Mouse (Mus musculus): ENCODE measurements around the gene Sertad2.

Gene Sertad2

GRCm38 (mm10) chr11:20594229-20595201 is 51.5 kb downstream of the Sertad2 start:
- no peak for DNase-seq (ENCODE audit: low spot score in 2 of 2)

GRCm38 (mm10) chr11:20603066-20603812 is 60.2 kb downstream of the Sertad2 start:
- no peak for DNase-seq (ENCODE audit: low spot score in 2 of 2)

DNA sequence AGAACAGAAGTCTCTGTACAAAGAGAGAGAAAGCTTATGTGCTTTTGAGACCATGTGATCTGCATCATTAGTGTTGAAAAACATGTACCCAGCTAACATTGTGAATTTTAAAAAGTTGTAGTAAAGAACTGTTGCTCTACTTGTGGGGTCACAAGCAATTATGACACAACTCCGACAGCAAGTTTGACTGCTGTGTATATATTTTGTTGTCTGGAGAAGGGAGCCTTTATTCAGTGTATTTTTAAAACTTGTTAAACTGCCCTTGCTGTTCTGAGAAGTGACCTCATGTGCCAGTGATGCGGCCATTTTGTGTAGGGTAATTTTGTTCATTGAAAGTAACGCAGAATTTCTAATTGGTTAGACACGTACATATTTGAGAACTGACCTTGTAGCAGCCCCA is 61.1 kb downstream of the Sertad2 start:
- DNase-seq (ENCODE audit: low spot score in 2 of 2), result no peak

DNA sequence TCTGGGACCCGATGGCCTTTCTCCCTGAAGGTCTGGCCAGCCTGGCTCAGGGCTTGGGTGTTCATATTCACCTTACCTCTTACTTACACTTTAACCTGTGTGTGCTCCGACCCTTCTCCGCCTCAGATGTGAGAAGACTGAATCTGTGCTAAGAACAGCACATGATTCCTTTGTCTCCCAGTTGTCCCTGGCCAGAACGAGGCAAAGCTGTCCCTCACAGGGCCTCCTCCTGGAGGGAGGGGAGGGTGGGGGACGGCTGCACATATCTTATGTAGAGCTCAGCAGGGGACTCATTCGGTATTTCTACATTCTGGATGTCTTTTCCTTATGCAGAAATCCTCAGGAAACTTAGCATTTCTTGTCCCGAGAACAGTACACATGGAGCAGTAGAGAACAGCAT is 62.6 kb downstream of the Sertad2 start:
- DNase-seq (ENCODE audit: low spot score in 2 of 2), result no peak

DNA sequence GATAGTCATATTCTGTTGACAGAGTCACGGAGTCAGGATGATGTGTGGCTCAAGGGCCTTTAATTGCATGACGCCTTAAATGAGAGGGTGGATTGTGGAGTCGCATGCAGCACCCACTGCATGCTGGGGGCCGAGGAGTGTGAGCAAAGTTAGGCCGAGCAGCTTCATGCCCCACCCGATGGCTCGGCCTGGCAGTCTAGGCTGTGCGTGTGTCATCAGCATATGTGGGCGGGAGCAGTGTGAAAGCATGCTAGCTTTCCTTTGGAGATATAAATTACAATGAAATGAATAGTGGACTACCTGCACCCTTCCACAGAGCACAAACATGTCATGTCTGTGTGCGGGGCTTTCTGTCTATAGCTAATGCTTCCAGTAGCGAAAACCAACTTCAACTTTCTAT is 65.4 kb downstream of the Sertad2 start:
- no peak for DNase-seq (ENCODE audit: low spot score in 2 of 2)

DNA sequence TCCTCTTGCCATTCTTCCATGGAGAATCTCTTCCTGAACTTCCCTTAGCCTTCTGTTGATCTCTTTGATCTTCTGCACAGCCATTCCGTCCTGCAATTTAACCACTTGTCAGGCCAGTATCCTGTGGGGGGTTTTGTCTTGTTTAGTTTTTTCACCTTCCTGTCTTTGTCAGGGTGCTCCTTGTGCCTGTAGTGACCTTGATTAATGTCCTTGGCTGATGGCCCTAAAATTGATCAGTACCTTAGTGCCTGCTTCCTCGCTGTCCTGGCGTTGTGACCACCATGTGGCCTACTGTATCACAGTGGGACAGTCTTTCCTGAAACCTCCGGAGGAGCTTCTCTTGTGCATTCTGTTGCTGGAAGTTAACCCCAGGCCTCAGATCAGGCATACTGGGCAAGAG is 70.2 kb downstream of the Sertad2 start:
- no peak for DNase-seq (ENCODE audit: low spot score in 2 of 2)

DNA sequence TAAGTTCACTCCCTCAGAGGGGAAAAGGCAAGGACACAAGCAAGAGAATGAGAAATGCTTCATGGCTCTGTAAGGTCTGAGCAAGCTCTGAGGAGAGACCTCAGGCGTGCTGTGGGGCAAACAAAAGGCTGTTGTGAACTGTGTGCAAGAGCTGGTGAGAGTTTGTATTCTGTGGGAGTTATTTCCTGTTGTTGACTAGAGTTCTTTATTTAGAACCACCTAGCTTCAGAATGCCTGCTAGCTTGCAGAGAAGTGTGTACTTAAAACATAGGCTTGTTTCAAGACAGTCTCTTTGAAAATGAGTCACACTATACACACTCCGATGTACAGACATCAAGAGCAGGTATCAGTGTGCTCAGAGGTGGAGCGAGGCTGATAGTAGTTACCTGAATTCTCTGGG is 73.0 kb downstream of the Sertad2 start:
- no peak for DNase-seq (ENCODE audit: low spot score in 2 of 2)

GRCm38 (mm10) chr11:20627146-20627545 is 84.1 kb downstream of the Sertad2 start:
- DNase-seq (ENCODE audit: low spot score in 2 of 2), result no peak

DNA sequence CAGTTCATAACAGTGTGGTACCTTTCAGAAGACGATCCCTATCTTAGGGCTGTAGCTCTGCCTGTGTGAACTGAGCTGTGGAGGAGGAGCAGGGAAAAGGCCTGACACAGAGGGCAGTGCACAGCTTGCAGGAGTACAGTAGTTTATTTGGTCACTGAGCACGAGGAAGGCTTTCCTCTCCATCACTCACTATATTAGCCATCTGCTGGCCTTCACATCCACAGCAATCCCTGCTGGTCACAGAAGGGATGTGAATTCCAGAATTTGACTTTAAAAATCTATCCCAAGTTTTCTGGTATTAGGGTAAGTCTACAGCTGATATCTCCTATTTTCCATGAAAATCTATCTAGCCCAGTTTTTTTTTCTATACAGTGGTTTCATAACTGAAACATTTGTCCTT is 85.2 kb downstream of the Sertad2 start:
- no peak for DNase-seq (ENCODE audit: low spot score in 2 of 2)

- DNase-seq (ENCODE audit: low spot score in 2 of 2), result no peak
Observed at GRCm38 (mm10) chr11:20629700-20630099, 86.6 kb downstream of the Sertad2 start.

- peak; percentile 87 to 91 for DNase-seq (ENCODE audit: low spot score in 2 of 2)
Observed at GRCm38 (mm10) chr11:20631026-20631940, 88.2 kb downstream of the Sertad2 start.

DNA sequence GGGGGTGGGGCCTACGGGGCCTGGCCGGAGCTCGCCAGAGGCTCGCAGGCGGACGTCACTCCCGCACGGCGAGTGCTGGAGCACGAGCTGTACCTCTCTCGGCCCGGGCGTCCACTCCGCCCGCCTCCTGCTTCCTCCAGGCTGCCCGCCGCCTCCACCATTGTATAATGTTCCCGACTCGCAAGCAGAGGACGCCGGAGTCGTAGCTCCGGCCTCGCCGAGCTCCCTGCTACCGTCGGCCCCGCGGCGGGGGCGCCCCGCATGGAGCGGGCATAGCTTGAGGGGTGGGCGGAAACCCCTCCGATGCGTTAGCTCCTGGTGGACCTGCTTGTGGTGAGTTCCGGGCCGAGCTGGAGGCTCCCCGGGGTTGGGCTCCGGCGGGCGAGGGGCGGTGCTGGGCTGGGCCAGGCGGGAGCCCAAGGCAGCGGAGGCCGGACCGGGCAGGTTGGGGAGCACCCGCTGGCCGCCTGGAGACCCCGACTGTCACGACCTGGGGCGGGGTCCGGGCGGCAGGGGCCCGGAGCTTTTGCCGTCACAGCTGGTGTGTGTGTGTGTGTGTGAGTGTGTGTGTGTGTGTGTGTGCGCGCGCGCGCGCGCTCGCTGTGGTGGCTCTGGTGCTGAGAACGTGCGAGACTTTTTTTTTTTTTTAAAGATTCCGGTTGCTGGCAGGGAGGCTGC is 89.0 kb downstream of the Sertad2 start:
- DNase-seq (ENCODE audit: low spot score in 2 of 2), result peak; percentile 67 to 72

- DNase-seq (ENCODE audit: low spot score in 2 of 2), result no peak
Observed at GRCm38 (mm10) chr11:20632619-20632965, 89.5 kb downstream of the Sertad2 start.

- no peak for DNase-seq (ENCODE audit: low spot score in 2 of 2)
Observed at GRCm38 (mm10) chr11:20634543-20634942, 91.5 kb downstream of the Sertad2 start.

DNA sequence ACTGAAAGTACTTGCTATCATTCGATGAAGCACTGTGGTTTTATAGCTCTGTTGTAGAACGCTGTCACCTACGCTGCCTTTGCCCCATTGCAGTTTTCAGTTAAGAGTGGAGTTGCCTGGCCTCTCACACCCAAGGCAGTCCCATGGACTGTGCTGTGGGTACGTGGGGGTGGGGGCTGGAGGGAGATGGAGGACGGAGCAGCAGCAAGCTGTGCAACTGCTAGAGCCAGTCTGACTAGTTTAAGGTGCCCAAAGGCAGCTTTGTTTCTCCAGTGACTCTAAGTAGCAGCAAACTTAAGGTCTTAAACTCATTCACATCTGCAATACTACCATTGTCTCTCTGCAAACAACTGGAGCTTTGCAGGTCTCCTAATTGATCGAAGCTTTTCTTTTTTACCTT is 92.6 kb downstream of the Sertad2 start:
- DNase-seq (ENCODE audit: low spot score in 2 of 2), result no peak

GRCm38 (mm10) chr11:20636114-20636513 is 93.1 kb downstream of the Sertad2 start:
- DNase-seq (ENCODE audit: low spot score in 2 of 2), result no peak

DNA sequence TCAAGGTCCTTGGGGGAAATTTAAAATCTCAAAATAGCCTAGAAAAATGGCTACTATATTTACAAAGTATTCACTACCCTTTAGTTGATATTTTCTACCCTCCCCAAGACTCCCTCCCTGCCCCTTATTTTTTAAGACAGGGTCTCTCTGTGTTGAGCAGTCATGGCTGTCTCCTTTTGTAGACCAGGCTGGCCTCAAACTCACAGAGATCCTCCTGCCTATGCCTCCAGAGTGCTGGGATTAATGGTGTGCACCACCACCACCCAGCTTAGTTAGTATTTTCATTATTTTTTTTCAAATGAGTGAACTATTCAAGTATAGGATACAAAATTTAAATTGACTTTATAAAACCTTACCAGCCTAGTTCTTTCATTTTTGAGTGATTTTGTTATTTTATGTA is 94.0 kb downstream of the Sertad2 start:
- DNase-seq (ENCODE audit: low spot score in 2 of 2), result no peak

GRCm38 (mm10) chr11:20638841-20639240 is 95.8 kb downstream of the Sertad2 start:
- DNase-seq (ENCODE audit: low spot score in 2 of 2), result peak in 1 of 2 experiments; percentile 67

DNA sequence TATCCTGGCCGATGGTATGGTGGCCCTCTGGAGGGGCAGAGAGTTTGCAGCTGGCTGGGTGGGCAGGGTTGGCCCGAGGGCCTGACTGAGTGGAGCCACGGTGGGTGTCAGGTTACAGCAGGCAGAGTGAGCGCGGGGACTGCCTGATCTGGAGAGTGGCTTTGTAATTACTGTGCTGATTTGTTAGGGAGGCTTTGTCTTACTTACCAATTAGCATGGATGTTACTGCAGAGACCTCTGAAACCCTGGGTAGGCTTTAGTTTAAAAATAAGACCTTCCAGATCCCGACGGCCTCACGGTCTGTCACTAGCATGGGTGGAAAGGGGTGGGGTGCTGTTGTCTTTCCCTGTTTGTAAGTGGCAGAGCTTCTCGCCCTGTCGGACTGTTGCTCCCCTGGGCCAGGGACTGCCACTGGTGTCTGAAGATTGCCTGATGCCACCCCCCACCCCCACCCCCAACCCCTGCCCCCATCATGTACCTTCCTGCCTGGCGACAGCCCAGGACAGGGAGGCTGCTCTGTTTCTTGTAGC is 96.9 kb downstream of the Sertad2 start:
- DNase-seq (ENCODE audit: low spot score in 2 of 2), result no peak

- DNase-seq (ENCODE audit: low spot score in 2 of 2), result no peak
Observed at GRCm38 (mm10) chr11:20642321-20642720, 99.3 kb downstream of the Sertad2 start.

- no peak for DNase-seq (ENCODE audit: low spot score in 2 of 2)
Observed at GRCm38 (mm10) chr11:20643161-20643560, 100.1 kb downstream of the Sertad2 start.
